Mouse (Mus musculus): ENCODE measurements around the gene Snph. TPM values are rescaled to one million over a fixed set of nuclear protein-coding genes. Genes with fewer than 3 reads are reported as not detected.

Snph gene
- polyA plus RNA-seq, 1 experiment from 2014 or later: 0.60 TPM

- H3K36me3 ChIP-seq (ENCODE audit: control insufficient read depth, insufficient read depth): no peaks in the 10 kb centered on the region
- no peak overlapping the region for H3K4me2 ChIP-seq (replicated peaks; ENCODE audit: low read depth)
- no peak overlapping the region for H3K9ac ChIP-seq (ENCODE audit: low read depth, low read length)
- H3K9me3 ChIP-seq (ENCODE audit: control insufficient read depth): no peaks in the 10 kb centered on the region
- no peak for ATAC-seq
- H3K4me1 ChIP-seq (replicated peaks; ENCODE audit: control insufficient read depth, insufficient read depth, low read length): no peaks in the 10 kb centered on the region
- TF ChIP-seq CTCF (IDR thresholded peaks at IDR 0.05; ENCODE audit: low read depth): no peak
- H3K4me3 ChIP-seq (ENCODE audit: low read depth, low read length): no peak overlapping the region
- no peaks in the 10 kb centered on the region for H3K27me3 ChIP-seq (replicated peaks; ENCODE audit: control insufficient read depth, insufficient read depth, low read length)
- WGBS: 86% methylated on average over 1 of the region's 1 CpGs
- no peak overlapping the region for H3K27ac ChIP-seq (ENCODE audit: low read depth, low read length)
Observed at GRCm38 (mm10) chr2:151608435-151608834, 24.0 kb downstream of the Snph start.

GRCm38 (mm10) chr2:151605437-151605987 lies 26.9 kb downstream of the Snph start:
- Histone ChIP-seq H3K27ac (ENCODE audit: low read depth, low read length) (no peak overlapping the region), H3K27me3 (replicated peaks; ENCODE audit: control insufficient read depth, insufficient read depth, low read length) (no peaks in the 10 kb centered on the region), H3K36me3 (ENCODE audit: control insufficient read depth, insufficient read depth) (no peaks in the 10 kb centered on the region), H3K9ac (ENCODE audit: low read depth, low read length) (no peak overlapping the region), H3K4me2 (replicated peaks; ENCODE audit: low read depth) (no peak overlapping the region), H3K9me3 (ENCODE audit: control insufficient read depth) (no peaks in the 10 kb centered on the region), H3K4me3 (ENCODE audit: low read depth, low read length) (no peak overlapping the region), H3K4me1 (replicated peaks; ENCODE audit: control insufficient read depth, insufficient read depth, low read length) (no peaks in the 10 kb centered on the region)
- 40% methylated on average over 11 of the region's 11 CpGs for WGBS
- ATAC-seq: no peak; the same call in 1 of the 2 replicates
- no peak for TF ChIP-seq CTCF (IDR thresholded peaks at IDR 0.05; ENCODE audit: low read depth)

- no peak for ATAC-seq
Observed at GRCm38 (mm10) chr2:151603630-151604029, 28.8 kb downstream of the Snph start.

GRCm38 (mm10) chr2:151602106-151602505 lies 30.3 kb downstream of the Snph start:
- H3K27ac ChIP-seq (ENCODE audit: low read depth, low read length): no peak overlapping the region
- ATAC-seq: no peak
- WGBS: 26% methylated on average over 4 of the region's 4 CpGs
- no peaks in the 10 kb centered on the region for H3K27me3 ChIP-seq (replicated peaks; ENCODE audit: control insufficient read depth, insufficient read depth, low read length)
- H3K4me1 ChIP-seq (replicated peaks; ENCODE audit: control insufficient read depth, insufficient read depth, low read length): no peaks in the 10 kb centered on the region
- no peak overlapping the region for H3K4me3 ChIP-seq (ENCODE audit: low read depth, low read length)
- no peak overlapping the region for H3K4me2 ChIP-seq (replicated peaks; ENCODE audit: low read depth)
- no peak overlapping the region for H3K9ac ChIP-seq (ENCODE audit: low read depth, low read length)
- no peak for TF ChIP-seq CTCF (IDR thresholded peaks at IDR 0.05; ENCODE audit: low read depth)
- no peaks in the 10 kb centered on the region for H3K36me3 ChIP-seq (ENCODE audit: control insufficient read depth, insufficient read depth)
- no peaks in the 10 kb centered on the region for H3K9me3 ChIP-seq (ENCODE audit: control insufficient read depth)

More at GRCm38 (mm10) chr2:151603630-151604029, 28.8 kb downstream of the Snph start:
- no peak for TF ChIP-seq CTCF (IDR thresholded peaks at IDR 0.05; ENCODE audit: low read depth)
- no peaks in the 10 kb centered on the region for H3K4me1 ChIP-seq (replicated peaks; ENCODE audit: control insufficient read depth, insufficient read depth, low read length)
- no peak overlapping the region for H3K4me2 ChIP-seq (replicated peaks; ENCODE audit: low read depth)
- no peak overlapping the region for H3K9ac ChIP-seq (ENCODE audit: low read depth, low read length)
- H3K9me3 ChIP-seq (ENCODE audit: control insufficient read depth): no peaks in the 10 kb centered on the region
- no peaks in the 10 kb centered on the region for H3K27me3 ChIP-seq (replicated peaks; ENCODE audit: control insufficient read depth, insufficient read depth, low read length)
- no peak overlapping the region for H3K4me3 ChIP-seq (ENCODE audit: low read depth, low read length)
- no peaks in the 10 kb centered on the region for H3K36me3 ChIP-seq (ENCODE audit: control insufficient read depth, insufficient read depth)
- H3K27ac ChIP-seq (ENCODE audit: low read depth, low read length): no peak overlapping the region
- WGBS: 38% methylated on average over 4 of the region's 4 CpGs

DNA sequence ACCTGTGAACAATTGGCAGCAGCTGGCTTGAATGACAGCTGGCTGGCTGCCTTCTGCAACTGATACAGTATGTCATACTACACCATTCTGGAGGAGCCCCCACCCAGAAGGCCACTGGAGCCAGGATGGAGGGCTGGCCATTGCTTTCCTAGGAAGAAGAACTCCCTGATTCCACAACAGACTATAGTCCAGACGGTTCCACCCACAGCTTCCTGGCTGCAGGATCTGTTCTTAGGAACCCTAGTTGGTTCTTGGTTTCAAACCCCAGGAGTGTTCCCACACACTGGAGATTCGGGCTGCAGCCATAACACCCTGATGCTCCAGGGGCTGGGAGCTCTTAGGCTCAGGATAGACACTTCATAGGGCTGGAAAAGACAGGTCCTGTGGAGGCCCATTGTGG lies 34.3 kb downstream of the Snph start:
- no peak overlapping the region for H3K9ac ChIP-seq (ENCODE audit: low read depth, low read length)
- TF ChIP-seq CTCF (IDR thresholded peaks at IDR 0.05; ENCODE audit: low read depth): no peak
- no peaks in the 10 kb centered on the region for H3K36me3 ChIP-seq (ENCODE audit: control insufficient read depth, insufficient read depth)
- H3K4me1 ChIP-seq (replicated peaks; ENCODE audit: control insufficient read depth, insufficient read depth, low read length): no peaks in the 10 kb centered on the region
- ATAC-seq: no peak
- H3K27me3 ChIP-seq (replicated peaks; ENCODE audit: control insufficient read depth, insufficient read depth, low read length): no peaks in the 10 kb centered on the region
- no peak overlapping the region for H3K4me2 ChIP-seq (replicated peaks; ENCODE audit: low read depth)
- no peak overlapping the region for H3K4me3 ChIP-seq (ENCODE audit: low read depth, low read length)
- H3K27ac ChIP-seq (ENCODE audit: low read depth, low read length): no peak overlapping the region
- WGBS: 72% methylated on average over 2 of the region's 2 CpGs
- no peaks in the 10 kb centered on the region for H3K9me3 ChIP-seq (ENCODE audit: control insufficient read depth)

- Histone ChIP-seq H3K9ac (ENCODE audit: low read depth, low read length) (no peak overlapping the region), H3K9me3 (ENCODE audit: control insufficient read depth) (no peaks in the 10 kb centered on the region), H3K4me1 (replicated peaks; ENCODE audit: control insufficient read depth, insufficient read depth, low read length) (no peaks in the 10 kb centered on the region), H3K4me3 (ENCODE audit: low read depth, low read length) (no peak overlapping the region), H3K27ac (ENCODE audit: low read depth, low read length) (no peak overlapping the region), H3K27me3 (replicated peaks; ENCODE audit: control insufficient read depth, insufficient read depth, low read length) (no peaks in the 10 kb centered on the region), H3K4me2 (replicated peaks; ENCODE audit: low read depth) (no peak overlapping the region), H3K36me3 (ENCODE audit: control insufficient read depth, insufficient read depth) (peaks cover 13% of the 10 kb centered on the region; the same call in 1 of the 2 replicates)
- ATAC-seq: no peak
- TF ChIP-seq CTCF (IDR thresholded peaks at IDR 0.05; ENCODE audit: low read depth): no peak
- WGBS: 62% methylated on average over 9 of the region's 9 CpGs
Observed at GRCm38 (mm10) chr2:151587306-151587705, 45.1 kb downstream of the Snph start.

GRCm38 (mm10) chr2:151586807-151587206 lies 45.6 kb downstream of the Snph start:
- WGBS: 94% methylated on average over 1 of the region's 1 CpGs
- Histone ChIP-seq H3K27me3 (replicated peaks; ENCODE audit: control insufficient read depth, insufficient read depth, low read length) (no peaks in the 10 kb centered on the region), H3K9me3 (ENCODE audit: control insufficient read depth) (no peaks in the 10 kb centered on the region), H3K4me1 (replicated peaks; ENCODE audit: control insufficient read depth, insufficient read depth, low read length) (no peaks in the 10 kb centered on the region), H3K27ac (ENCODE audit: low read depth, low read length) (no peak overlapping the region), H3K4me2 (replicated peaks; ENCODE audit: low read depth) (no peak overlapping the region), H3K36me3 (ENCODE audit: control insufficient read depth, insufficient read depth) (peaks cover 13% of the 10 kb centered on the region; the same call in 1 of the 2 replicates), H3K9ac (ENCODE audit: low read depth, low read length) (no peak overlapping the region), H3K4me3 (ENCODE audit: low read depth, low read length) (no peak overlapping the region)
- TF ChIP-seq CTCF (IDR thresholded peaks at IDR 0.05; ENCODE audit: low read depth): no peak
- ATAC-seq: no peak
